Mouse (Mus musculus) hindbrain, embryonic 13.5 days (tissue): Measurements from ENCODE around the gene Cdc25b. TPM values are rescaled to one million over a fixed set of nuclear protein-coding genes. Genes with fewer than 3 reads are reported as not detected.

Experiments
- ATAC-seq: fragments of 200-750 bp; cut with Nextera tagmentation; 2 replicates; pipeline ENCODE4 v1.8.0; 2017; ENCODE audit warnings: moderate TSS enrichment; ENCODE audit not compliant: low FRiP score
- H3K27ac ChIP-seq: fragments of 300-500 bp; sonication (generic); 2 replicates; pipeline ENCODE4 v1.5.1; 2015; ENCODE audit warnings: inconsistent platforms, mild to moderate bottlenecking, moderate library complexity
- H3K27me3 ChIP-seq: fragments of 300-500 bp; sonication (generic); 2 replicates; pipeline ENCODE4 v1.6.1; 2015; ENCODE audit warnings: mild to moderate bottlenecking, inconsistent platforms
- H3K36me3 ChIP-seq: fragments of 300-500 bp; sonication (generic); 2 replicates; pipeline ENCODE4 v1.6.1; 2015; ENCODE audit warnings: mild to moderate bottlenecking, inconsistent platforms
- H3K4me1 ChIP-seq: fragments of 300-500 bp; sonication (generic); replicated peaks from 2 replicates; pipeline ENCODE4 v1.6.1; 2015; ENCODE audit warnings: inconsistent platforms
- H3K4me2 ChIP-seq: fragments of 300-500 bp; sonication (generic); 2 replicates; pipeline ENCODE4 v1.6.1; 2015; ENCODE audit warnings: inconsistent platforms, mild to moderate bottlenecking, moderate library complexity
- H3K4me3 ChIP-seq: fragments of 300-500 bp; sonication (generic); 2 replicates; pipeline ENCODE4 v1.5.1; 2015; ENCODE audit warnings: mild to moderate bottlenecking, inconsistent platforms
- H3K9ac ChIP-seq: fragments of 300-500 bp; sonication (generic); 2 replicates; pipeline ENCODE4 v1.6.1; 2015; ENCODE audit warnings: mild to moderate bottlenecking, inconsistent platforms
- H3K9me3 ChIP-seq: fragments of 300-500 bp; sonication (generic); 2 replicates; pipeline ENCODE4 v1.6.1; 2016; ENCODE audit warnings: inconsistent platforms
- WGBS: fragments of 180-500 bp; shearing (Covaris S2); methylation state at CpG from one replicate; pipeline ENCODE4 v1.1.7; 2015; 5-methylcytosine and 5-hydroxymethylcytosine counted together
- polyA plus RNA-seq: library from polyadenylated mRNA; unstranded; fragments of >200 nt; fragmentation: Nextera tagmentation; extraction: Ambion mirVana; gene quantifications from 2 replicates; pipeline ENCODE4 v1.2.1, GENCODE M21; 2015

The Cdc25b gene
- polyA plus RNA-seq, 1 experiment from 2014 or later: 34.1 TPM

- no peak overlapping the region for H3K27ac ChIP-seq
- peaks cover 4% of the 10 kb centered on the region; the same call in 1 of the 2 replicates for H3K4me1 ChIP-seq
- no peaks in the 10 kb centered on the region for H3K27me3 ChIP-seq
- ATAC-seq: no peak
- H3K4me3 ChIP-seq: no peak overlapping the region
- H3K9ac ChIP-seq: no peak overlapping the region
- H3K4me2 ChIP-seq: no peak overlapping the region
- 88% methylated on average over 6 of the region's 6 CpGs for WGBS
- 0 out of 2 replicates have a peak, but pooled peaks cover 3% of the 10 kb centered on the region for H3K9me3 ChIP-seq
- peaks cover 12% of the 10 kb centered on the region; the same call in 1 of the 2 replicates for H3K36me3 ChIP-seq
Measured at GRCm38 (mm10) chr2:131203816-131204409, 17.2 kb downstream of the Cdc25b start.

GRCm38 (mm10) chr2:131204410-131204981 lies 17.7 kb downstream of the Cdc25b start:
- WGBS: 56% methylated on average over 7 of the region's 7 CpGs
- H3K27ac ChIP-seq: no peak overlapping the region
- peak; percentile 37 for ATAC-seq

GRCm38 (mm10) chr2:131205521-131206182 lies 18.9 kb downstream of the Cdc25b start:
- Histone ChIP-seq H3K27me3 (no peaks in the 10 kb centered on the region), H3K4me3 (no peak overlapping the region), H3K4me1 (peaks cover 11% of the 10 kb centered on the region), H3K36me3 (peaks cover 2% of the 10 kb centered on the region; the same call in 1 of the 2 replicates), H3K4me2 (no peak overlapping the region), H3K27ac (no peak overlapping the region), H3K9ac (no peak overlapping the region), H3K9me3 (0 out of 2 replicates have a peak, but pooled peaks cover 3% of the 10 kb centered on the region)
- no peak for ATAC-seq
- 88% methylated on average over 8 of the region's 8 CpGs for WGBS

More at GRCm38 (mm10) chr2:131204410-131204981, 17.7 kb downstream of the Cdc25b start:
- Histone ChIP-seq H3K4me2 (no peak overlapping the region), H3K4me1 (peaks cover 8% of the 10 kb centered on the region), H3K9me3 (0 out of 2 replicates have a peak, but pooled peaks cover 3% of the 10 kb centered on the region), H3K36me3 (peaks cover 9% of the 10 kb centered on the region; the same call in 1 of the 2 replicates), H3K4me3 (no peak overlapping the region), H3K9ac (no peak overlapping the region), H3K27me3 (no peaks in the 10 kb centered on the region)

GRCm38 (mm10) chr2:131206778-131207177 lies 20.0 kb downstream of the Cdc25b start, which contains the start of gene Ap5s1:
TSS of gene Ap5s1 (plus strand) at chr2:131207078.
- Histone ChIP-seq H3K4me3 (no peak within 1 kb of the TSS), H3K9me3 (no peaks in the 10 kb centered on the region), H3K36me3 (no peaks in the 10 kb centered on the region), H3K27ac (no peak within 1 kb of the TSS), H3K4me2 (no peak within 1 kb of the TSS), H3K9ac (no peak within 1 kb of the TSS), H3K27me3 (no peaks in the 10 kb centered on the region), H3K4me1 (peaks cover 21% of the 10 kb centered on the region)
- ATAC-seq: no peak
- WGBS: 85% methylated on average over 4 of the region's 4 CpGs

- WGBS: 93% methylated on average over 2 of the region's 2 CpGs
- no peak overlapping the region for H3K9ac ChIP-seq
Measured at GRCm38 (mm10) chr2:131208356-131208755, 21.6 kb downstream of the Cdc25b start.

GRCm38 (mm10) chr2:131209125-131209795 lies 22.5 kb downstream of the Cdc25b start:
- H3K9me3 ChIP-seq: no peaks in the 10 kb centered on the region
- H3K36me3 ChIP-seq: peaks cover 19% of the 10 kb centered on the region
- peaks cover 28% of the 10 kb centered on the region for H3K4me1 ChIP-seq
- ATAC-seq: peak; percentile 1; the same call in 1 of the 2 replicates
- H3K9ac ChIP-seq: peak overlapping the region; percentile 71
- peak overlapping the region; percentile 55 for H3K4me3 ChIP-seq
- H3K4me2 ChIP-seq: peak overlapping the region; percentile 60
- 79% methylated on average over 4 of the region's 4 CpGs for WGBS
- H3K27ac ChIP-seq: peak overlapping the region; percentile 93
- no peaks in the 10 kb centered on the region for H3K27me3 ChIP-seq

More at GRCm38 (mm10) chr2:131208356-131208755, 21.6 kb downstream of the Cdc25b start:
- Histone ChIP-seq H3K4me1 (peaks cover 25% of the 10 kb centered on the region), H3K4me2 (no peak overlapping the region), H3K27me3 (no peaks in the 10 kb centered on the region), H3K27ac (no peak overlapping the region), H3K9me3 (no peaks in the 10 kb centered on the region), H3K36me3 (peaks cover 11% of the 10 kb centered on the region), H3K4me3 (no peak overlapping the region)
- no peak for ATAC-seq

- H3K9me3 ChIP-seq: no peaks in the 10 kb centered on the region
- peak overlapping the region; percentile 71 for H3K9ac ChIP-seq
- H3K27ac ChIP-seq: peak overlapping the region; percentile 93
- H3K4me2 ChIP-seq: peak overlapping the region; percentile 60
- peak; percentile 97 for ATAC-seq
- H3K4me3 ChIP-seq: peak overlapping the region; percentile 55
- 2% methylated on average over 50 of the region's 50 CpGs for WGBS
- H3K36me3 ChIP-seq: peaks cover 25% of the 10 kb centered on the region
- no peaks in the 10 kb centered on the region for H3K27me3 ChIP-seq
- H3K4me1 ChIP-seq: peaks cover 24% of the 10 kb centered on the region
Measured at GRCm38 (mm10) chr2:131209969-131210792, 23.4 kb downstream of the Cdc25b start.

- Histone ChIP-seq H3K4me2 (peak overlapping the region; percentile 60), H3K4me3 (peak overlapping the region; percentile 55), H3K27me3 (no peaks in the 10 kb centered on the region), H3K36me3 (peaks cover 25% of the 10 kb centered on the region), H3K27ac (peak overlapping the region; percentile 93), H3K9ac (peak overlapping the region; percentile 71), H3K4me1 (peaks cover 24% of the 10 kb centered on the region), H3K9me3 (no peaks in the 10 kb centered on the region)
- WGBS: 72% methylated on average over 9 of the region's 9 CpGs
- no peak; the same call in 1 of the 2 replicates for ATAC-seq
Measured at GRCm38 (mm10) chr2:131211026-131211615, 24.4 kb downstream of the Cdc25b start.

GRCm38 (mm10) chr2:131213773-131214172 lies 27.0 kb downstream of the Cdc25b start:
- peaks cover 24% of the 10 kb centered on the region for H3K4me1 ChIP-seq
- no peak for ATAC-seq
- peaks cover 25% of the 10 kb centered on the region for H3K36me3 ChIP-seq
- no peak overlapping the region for H3K9ac ChIP-seq
- no peaks in the 10 kb centered on the region for H3K9me3 ChIP-seq
- no peak overlapping the region for H3K27ac ChIP-seq
- no peak overlapping the region for H3K4me3 ChIP-seq
- no peaks in the 10 kb centered on the region for H3K27me3 ChIP-seq
- 88% methylated on average over 7 of the region's 7 CpGs for WGBS
- H3K4me2 ChIP-seq: no peak overlapping the region

- H3K27me3 ChIP-seq: no peaks in the 10 kb centered on the region
- H3K36me3 ChIP-seq: peaks cover 25% of the 10 kb centered on the region
- H3K4me2 ChIP-seq: no peak overlapping the region
- ATAC-seq: no peak
- no peak overlapping the region for H3K27ac ChIP-seq
- no peak overlapping the region for H3K9ac ChIP-seq
- WGBS: 87% methylated on average over 7 of the region's 7 CpGs
- H3K4me1 ChIP-seq: peaks cover 11% of the 10 kb centered on the region
- H3K4me3 ChIP-seq: no peak overlapping the region
- H3K9me3 ChIP-seq: no peaks in the 10 kb centered on the region
Measured at GRCm38 (mm10) chr2:131215941-131216858, 29.5 kb downstream of the Cdc25b start.
